Mouse (Mus musculus) mouse trophoblast stem cell (cell line): ENCODE results near the gene Gnl2.

Experiments
- in situ Hi-C, 2 experiments: fragments of 300-500 bp; cut with MseI, MboI; formaldehyde crosslinking; loops; 2 replicates in 1 of 2; 3 replicates in 1 of 2; pipeline ENCODE4 v1.15.1; 2025

Gene Gnl2

GRCm38 (mm10) chr4:125084403-125085345, 68.3 kb downstream of the Gnl2 start, which contains the start of gene Meaf6:
Meaf6 (plus strand) TSS chr4:125085134.
- in situ Hi-C loops: no loop called here

GRCm38 (mm10) chr4:125085346-125085841, 69.0 kb downstream of the Gnl2 start:
- in situ Hi-C loops: no loop called here

- in situ Hi-C loops: no loop called here
Measured at GRCm38 (mm10) chr4:125093031-125093430, 76.6 kb downstream of the Gnl2 start.

GRCm38 (mm10) chr4:125096066-125096465, 79.7 kb downstream of the Gnl2 start:
- in situ Hi-C loops: no loop called here

GRCm38 (mm10) chr4:125097412-125097811, 81.0 kb downstream of the Gnl2 start:
- in situ Hi-C loops: no loop called here

GRCm38 (mm10) chr4:125099458-125099857, 83.1 kb downstream of the Gnl2 start:
- in situ Hi-C loops: no loop called here

- in situ Hi-C loops: no loop called here
Measured at GRCm38 (mm10) chr4:125101334-125101733, 84.9 kb downstream of the Gnl2 start.
